Mouse (Mus musculus) heart, postnatal 0 days (tissue): Measurements from ENCODE around the gene Shprh. TPM values are rescaled to one million over a fixed set of nuclear protein-coding genes. Genes with fewer than 3 reads are reported as not detected.
"Not testable (repeated sequence)": the region's sequence is repeated elsewhere in the genome, so short reads cannot be mapped to it uniquely, and the experiment has no call there.

Experiments
- ATAC-seq: fragments of 200-750 bp; cut with Nextera tagmentation; 2 replicates; pipeline ENCODE4 v1.8.0; 2017; ENCODE audit warnings: low read depth, moderate number of reproducible peaks, moderate library complexity; ENCODE audit not compliant: insufficient read depth
- DNase-seq: peaks from one replicate; pipeline ENCODE4 v3.0.0-alpha.2; 2016; ENCODE audit warnings: low spot score
- H3K27ac ChIP-seq: fragments of 300-500 bp; sonication (generic); 2 replicates; pipeline ENCODE4 v1.5.1; 2014; ENCODE audit warnings: low read depth, mild to moderate bottlenecking
- H3K27me3 ChIP-seq: fragments of 300-500 bp; sonication (generic); 2 replicates; pipeline ENCODE4 v1.6.1; 2014; ENCODE audit warnings: low read length, mixed read lengths; ENCODE audit not compliant: control insufficient read depth, insufficient read depth
- H3K36me3 ChIP-seq: fragments of 300-500 bp; sonication (generic); replicated peaks from 2 replicates; pipeline ENCODE4 v1.6.1; 2014; ENCODE audit warnings: low read length, mixed read lengths; ENCODE audit not compliant: control insufficient read depth, insufficient read depth
- H3K4me1 ChIP-seq: fragments of 300-500 bp; sonication (generic); 2 replicates; pipeline ENCODE4 v1.6.1; 2014; ENCODE audit warnings: antibody characterized with exemption; ENCODE audit not compliant: control insufficient read depth, insufficient read depth
- H3K4me2 ChIP-seq: fragments of 300-500 bp; sonication (generic); 2 replicates; pipeline ENCODE4 v1.6.1; 2014; ENCODE audit warnings: low read depth, mild to moderate bottlenecking, low read length, moderate library complexity
- H3K4me3 ChIP-seq: fragments of 300-500 bp; sonication (generic); 2 replicates; pipeline ENCODE4 v1.5.1; 2014; ENCODE audit warnings: low read depth, low read length
- H3K9ac ChIP-seq: fragments of 300-500 bp; sonication (generic); replicated peaks from 2 replicates; pipeline ENCODE4 v1.6.1; 2014; ENCODE audit warnings: low read depth, low read length, mixed read lengths
- H3K9me3 ChIP-seq: fragments of 300-500 bp; sonication (generic); replicated peaks from 2 replicates; pipeline ENCODE4 v1.6.1; 2016; ENCODE audit warnings: low read length; ENCODE audit not compliant: control insufficient read depth
- CTCF ChIP-seq: IDR thresholded peaks from 2 replicates; pipeline ENCODE4 v1.5.1; 2016; ENCODE audit warnings: antibody characterized with exemption, control low read depth, low read depth
- EP300 ChIP-seq: IDR thresholded peaks from 2 replicates; pipeline ENCODE4 v1.6.1; 2016; ENCODE audit warnings: antibody characterized with exemption, low read depth
- WGBS: fragments of 180-500 bp; shearing (Covaris S2); extraction: QIAGEN DNeasy Blood & Tissue Kit; methylation state at CpG from one replicate; pipeline ENCODE4 v1.1.7; 2014; 5-methylcytosine and 5-hydroxymethylcytosine counted together
- polyA plus RNA-seq: library from polyadenylated mRNA; unstranded; fragments of >200 nt; fragmentation: Nextera tagmentation; extraction: Ambion mirVana; gene quantifications from 2 replicates; pipeline ENCODE4 v1.2.1, GENCODE M21; 2015
- total RNA-seq: library from RNA; depleted of rRNA; stranded (reverse); fragments of >200 nt; gene quantifications from 2 replicates; pipeline ENCODE4 v1.2.3, GENCODE M21; 2014; ENCODE audit warnings: low replicate concordance

The Shprh gene
- total and polyA plus RNA-seq, 2 experiments from 2014 or later: 5.0 to 12.3 TPM

DNA sequence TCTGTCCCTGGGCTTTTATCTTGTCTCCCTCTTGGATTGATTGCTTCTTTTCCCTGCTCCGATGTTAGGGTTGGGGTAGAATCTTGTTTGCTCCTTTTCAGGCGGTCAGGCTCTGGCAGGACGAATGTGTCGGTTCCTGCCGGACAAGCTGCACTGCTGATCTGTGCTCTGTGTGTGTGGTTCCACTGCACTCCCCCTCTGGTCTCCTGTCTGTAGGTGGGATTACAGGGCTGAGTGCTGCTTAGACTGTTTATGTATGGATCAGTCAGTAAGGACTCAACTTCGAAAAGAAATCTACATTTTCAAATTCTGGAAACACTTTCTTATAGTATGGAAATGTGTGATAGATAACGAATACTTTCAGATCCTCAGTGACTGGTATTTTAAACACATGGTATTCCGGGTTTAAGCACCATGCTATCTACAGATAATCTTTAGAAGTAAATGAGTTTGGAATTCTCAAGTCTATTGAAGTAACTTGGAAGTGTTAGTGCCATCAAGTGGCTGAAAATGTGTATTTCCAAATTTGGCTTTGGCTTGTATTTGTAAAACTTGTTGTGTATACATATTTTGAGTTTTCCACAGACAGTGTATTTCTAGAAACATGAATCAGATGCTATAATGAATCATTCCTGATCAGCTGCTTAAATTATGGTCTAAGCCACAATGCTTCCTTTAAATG, 26.7 kb downstream of the Shprh start:
- Histone ChIP-seq H3K27ac (no peak overlapping the region), H3K4me1 (no peaks in the 10 kb centered on the region), H3K4me2 (no peak overlapping the region), H3K9me3 (no peaks in the 10 kb centered on the region), H3K4me3 (no peak overlapping the region), H3K27me3 (no peaks in the 10 kb centered on the region), H3K36me3 (peaks cover 47% of the 10 kb centered on the region), H3K9ac (no peak overlapping the region)
- 65% methylated on average over 8 of the region's 8 CpGs for WGBS
- DNase-seq (no peak), ATAC-seq (no peak)
- TF ChIP-seq CTCF: peak; percentile 20; the same call in 1 of the 2 replicates
- no peak for TF ChIP-seq EP300

DNA sequence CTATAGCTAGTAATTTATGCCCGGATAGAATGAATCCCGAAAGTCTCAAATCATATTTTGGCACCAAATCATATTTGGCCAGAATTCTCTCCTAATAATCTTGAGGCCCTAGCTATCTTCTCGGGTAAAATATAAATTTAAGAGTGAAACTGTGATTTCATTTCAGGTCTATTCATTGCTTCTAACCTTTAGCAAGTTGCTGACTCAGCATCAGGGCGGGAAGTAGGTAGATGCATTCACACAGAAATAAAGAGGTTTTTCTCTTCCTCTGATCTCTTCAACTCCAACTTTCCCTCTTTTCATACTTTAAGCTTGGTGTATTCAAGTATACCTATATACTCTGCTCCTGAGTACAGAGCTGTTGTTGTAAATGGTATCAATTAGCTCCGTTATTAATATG, 30.9 kb downstream of the Shprh start:
- TF ChIP-seq CTCF (no peak), EP300 (no peak)

DNA sequence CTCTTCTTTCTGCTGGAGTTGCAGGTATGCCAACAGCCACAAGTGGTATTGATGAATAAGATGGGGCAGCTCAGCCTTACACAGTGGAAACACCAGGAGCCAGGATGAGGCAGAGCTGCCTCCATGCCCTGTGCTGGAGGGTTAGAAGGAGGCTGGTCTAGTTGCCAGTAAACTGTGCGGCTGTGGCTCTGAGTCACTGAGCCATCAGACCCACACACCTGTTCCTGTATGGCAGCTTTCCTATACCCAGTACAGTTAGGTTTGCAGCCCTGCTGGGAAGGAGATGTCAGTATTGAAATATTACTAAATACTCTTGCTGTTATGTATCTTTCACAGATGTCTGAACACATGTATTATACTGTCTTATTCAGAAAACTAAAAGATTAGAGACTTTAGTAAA, 48.1 kb downstream of the Shprh start:
- ATAC-seq: no peak
- 0 out of 2 replicates have a peak, but pooled peaks cover 3% of the 10 kb centered on the region for H3K4me1 ChIP-seq
- TF ChIP-seq EP300 (no peak), CTCF (no peak)
- peaks cover 48% of the 10 kb centered on the region for H3K36me3 ChIP-seq
- 74% methylated on average over 1 of the region's 1 CpGs for WGBS
- H3K9me3 ChIP-seq: no peaks in the 10 kb centered on the region
- no peak overlapping the region for H3K9ac ChIP-seq
- no peak overlapping the region for H3K4me3 ChIP-seq
- no peaks in the 10 kb centered on the region for H3K27me3 ChIP-seq
- H3K4me2 ChIP-seq: no peak overlapping the region
- no peak for DNase-seq
- peak overlapping the region; percentile 35 for H3K27ac ChIP-seq

More for the DNA sequence above, 30.9 kb downstream of the Shprh start:
- Histone ChIP-seq H3K27me3 (no peaks in the 10 kb centered on the region), H3K9ac (no peak overlapping the region), H3K4me3 (no peak overlapping the region), H3K9me3 (no peaks in the 10 kb centered on the region), H3K36me3 (peaks cover 58% of the 10 kb centered on the region), H3K4me2 (no peak overlapping the region), H3K4me1 (no peaks in the 10 kb centered on the region), H3K27ac (no peak overlapping the region)
- WGBS: 85% methylated on average over 5 of the region's 5 CpGs
- DNase-seq: no peak
- no peak for ATAC-seq

DNA sequence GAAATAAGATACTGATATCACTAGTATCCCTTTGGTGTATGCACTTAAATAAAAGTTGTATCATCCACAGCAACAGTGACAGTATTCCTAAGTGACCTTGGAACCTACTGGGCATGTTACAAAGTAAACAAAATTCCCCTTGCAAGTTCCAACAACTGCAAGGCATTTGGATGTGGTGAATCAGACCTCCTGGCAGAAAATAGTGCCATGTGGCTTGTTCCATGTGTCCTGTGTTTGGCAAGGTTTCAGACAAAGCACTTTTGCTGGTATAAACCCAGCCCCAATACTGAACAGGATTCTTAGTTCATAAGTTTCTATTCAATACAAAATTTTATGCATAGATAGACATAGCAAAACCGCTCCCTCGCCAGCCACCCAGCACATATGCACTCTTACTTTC, 49.1 kb downstream of the Shprh start:
- 95% methylated on average over 2 of the region's 2 CpGs for WGBS
- TF ChIP-seq EP300 (no peak), CTCF (no peak)
- peaks cover 48% of the 10 kb centered on the region for H3K36me3 ChIP-seq
- peak overlapping the region; percentile 38; the same call in 1 of the 2 replicates for H3K27ac ChIP-seq
- no peaks in the 10 kb centered on the region for H3K9me3 ChIP-seq
- H3K4me2 ChIP-seq: no peak overlapping the region
- H3K9ac ChIP-seq: no peak overlapping the region
- H3K4me1 ChIP-seq: 0 out of 2 replicates have a peak, but pooled peaks cover 3% of the 10 kb centered on the region
- no peaks in the 10 kb centered on the region for H3K27me3 ChIP-seq
- DNase-seq (no peak), ATAC-seq (peak; percentile 51; the same call in 1 of the 2 replicates)
- H3K4me3 ChIP-seq: no peak overlapping the region

DNA sequence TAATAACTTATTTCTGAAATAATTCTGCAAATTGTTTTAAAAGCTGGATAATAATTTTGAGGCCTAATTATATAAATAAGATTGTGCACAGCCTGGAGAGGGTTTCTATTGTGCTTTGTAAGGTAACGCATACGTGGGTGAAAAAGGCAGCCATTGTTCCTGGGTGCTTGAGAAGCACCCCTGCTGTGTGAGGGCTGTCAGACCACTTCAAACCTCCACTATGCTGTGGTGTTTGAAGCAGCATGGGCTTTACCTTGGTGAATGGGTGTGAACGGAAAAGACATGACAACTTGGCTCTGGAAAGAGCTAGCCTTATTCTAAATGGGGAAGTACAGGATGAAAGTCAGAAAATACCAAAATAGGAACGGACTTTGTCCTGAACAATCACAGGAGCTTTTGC, 50.8 kb downstream of the Shprh start:
- ATAC-seq: no peak
- Histone ChIP-seq H3K27ac (no peak overlapping the region), H3K4me2 (no peak overlapping the region), H3K36me3 (peaks cover 39% of the 10 kb centered on the region), H3K27me3 (no peaks in the 10 kb centered on the region), H3K4me3 (no peak overlapping the region), H3K9me3 (no peaks in the 10 kb centered on the region), H3K9ac (no peak overlapping the region), H3K4me1 (0 out of 2 replicates have a peak, but pooled peaks cover 3% of the 10 kb centered on the region)
- no peak for TF ChIP-seq EP300
- no peak for TF ChIP-seq CTCF
- no peak for DNase-seq
- WGBS: 50% methylated on average over 4 of the region's 4 CpGs

DNA sequence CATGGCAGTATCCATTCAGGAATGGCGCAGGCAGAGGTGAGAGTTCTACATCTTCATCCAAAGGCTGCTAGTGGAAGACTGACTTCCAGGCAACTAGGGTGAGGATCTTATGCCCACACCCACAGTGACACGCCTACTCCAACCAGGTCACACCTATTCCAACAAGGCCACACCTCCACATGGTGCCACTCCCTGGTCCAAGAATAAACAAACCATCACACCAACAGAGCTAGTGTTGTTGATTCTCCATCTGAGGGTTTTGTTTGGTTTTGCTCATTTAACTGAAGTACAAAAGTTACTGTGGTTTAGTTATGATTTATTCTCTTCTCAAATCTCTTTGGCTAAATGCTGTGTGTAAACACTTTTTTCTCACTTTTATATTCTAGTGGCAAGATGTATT, 56.7 kb downstream of the Shprh start:
- not testable (repeated sequence) for DNase-seq, H3K27me3 ChIP-seq, H3K4me3 ChIP-seq, H3K9ac ChIP-seq, H3K4me1 ChIP-seq, H3K4me2 ChIP-seq, H3K27ac ChIP-seq, ATAC-seq, H3K9me3 ChIP-seq
- WGBS: 86% methylated on average over 2 of the region's 2 CpGs
- peaks cover 44% of the 10 kb centered on the region for H3K36me3 ChIP-seq
